Mouse (Mus musculus) heart, adult 11 months (tissue): ENCODE measurements at regions not wholly inside any gene's neighbourhood (a gene's known extent, or its start where the extent isn't known, plus 50 kb on each side); places are given as distances from the start of the nearest gene placed in this dataset.
"Not testable (repeated sequence)": the region's sequence is repeated elsewhere in the genome, so short reads cannot be mapped to it uniquely, and the experiment has no call there.

Source experiments
- DNase-seq: peaks from one replicate; pipeline ENCODE4 v3.0.0; 2022

GRCm38 (mm10) chrX:70871209-70871608 lies 178.8 kb upstream of the Mamld1 start:
- peak; percentile 78 for DNase-seq

GRCm38 (mm10) chrX:70881326-70881725 lies 168.7 kb upstream of the Mamld1 start:
- peak; percentile 87 for DNase-seq

DNA sequence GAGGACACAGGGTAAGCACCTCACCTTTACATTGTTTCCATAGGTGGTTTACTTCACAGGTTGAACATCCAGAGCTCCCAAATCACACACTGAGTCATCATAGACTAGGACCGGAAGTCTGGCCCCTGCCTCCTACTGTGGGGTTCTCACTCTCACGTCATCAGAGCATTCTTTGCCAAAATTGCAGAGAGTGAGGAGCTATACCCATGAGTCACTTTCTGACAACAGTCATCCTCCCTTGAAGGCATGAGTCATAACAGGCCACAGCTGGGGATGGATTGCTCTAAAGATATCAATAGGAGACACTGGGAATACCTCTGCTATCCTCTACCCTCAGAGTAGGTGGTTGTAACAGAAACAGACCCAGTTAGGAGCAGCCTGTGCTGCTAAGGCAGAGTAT lies 166.6 kb upstream of the Mamld1 start:
- peak; percentile 82 for DNase-seq

DNA sequence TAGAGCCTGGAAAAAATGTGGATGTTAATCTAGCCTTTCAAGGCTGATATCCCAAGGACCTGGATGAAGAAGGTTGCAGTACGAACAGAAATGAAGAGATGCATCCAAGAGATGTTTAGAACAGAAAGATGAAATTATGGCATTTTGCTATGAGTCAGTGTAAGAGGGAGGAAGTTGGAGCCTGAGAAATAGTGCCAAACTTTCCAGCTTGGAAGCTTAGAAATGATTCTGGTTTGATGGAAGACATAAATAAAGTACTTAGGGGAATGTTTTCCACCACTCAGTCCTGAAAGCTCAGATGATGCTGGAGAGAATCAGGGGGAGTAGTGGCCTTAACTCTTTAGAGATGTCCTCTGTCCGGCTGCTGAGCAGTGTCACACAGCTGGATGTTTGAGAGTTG lies 155.5 kb upstream of the Mamld1 start:
- no peak for DNase-seq

DNA sequence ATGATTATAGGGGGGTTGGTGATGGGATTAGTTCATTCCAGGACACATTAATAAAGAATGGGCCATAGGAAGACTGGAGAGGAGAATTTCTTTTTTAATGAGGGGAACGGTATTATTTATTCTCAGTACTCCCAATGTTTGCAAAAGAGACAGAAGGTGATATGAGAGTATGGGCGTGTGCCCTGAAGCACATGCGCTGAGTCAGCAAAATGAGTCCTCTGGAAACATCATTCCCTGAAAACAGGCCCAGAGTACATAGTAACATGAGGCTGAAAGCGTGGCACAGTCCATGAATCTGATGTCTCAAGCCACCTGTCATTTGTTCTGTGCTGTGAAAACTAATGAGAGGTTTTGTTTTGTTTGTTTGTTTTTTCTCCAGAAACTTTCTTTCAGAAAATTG lies 154.5 kb upstream of the Mamld1 start:
- no peak for DNase-seq

GRCm38 (mm10) chrX:70897110-70897721 lies 152.8 kb upstream of the Mamld1 start:
- DNase-seq = peak; percentile 83

DNA sequence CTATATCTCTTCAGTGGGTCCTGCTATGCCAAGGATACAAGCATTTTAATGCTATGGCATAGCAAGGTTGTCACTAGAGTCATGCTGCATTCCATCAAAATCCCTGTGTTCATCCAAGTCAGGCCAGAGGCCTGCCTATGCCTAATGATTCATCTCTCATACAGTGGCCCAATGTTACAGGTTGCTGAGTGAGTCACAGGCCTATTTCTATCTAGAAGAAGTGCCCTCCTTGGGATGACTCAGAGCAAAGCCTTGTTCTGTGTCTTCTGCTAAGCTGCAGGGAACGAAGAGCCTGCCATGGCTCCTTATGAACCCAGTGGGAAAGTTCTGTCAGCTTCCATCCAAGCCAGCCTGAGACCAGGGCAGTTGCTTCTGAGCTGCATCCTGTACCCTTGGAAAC lies 151.2 kb upstream of the Mamld1 start:
- DNase-seq = not testable (repeated sequence)

- peak; percentile 87 for DNase-seq
Measured at GRCm38 (mm10) chrX:70899720-70900479, 150.2 kb upstream of the Mamld1 start.

DNA sequence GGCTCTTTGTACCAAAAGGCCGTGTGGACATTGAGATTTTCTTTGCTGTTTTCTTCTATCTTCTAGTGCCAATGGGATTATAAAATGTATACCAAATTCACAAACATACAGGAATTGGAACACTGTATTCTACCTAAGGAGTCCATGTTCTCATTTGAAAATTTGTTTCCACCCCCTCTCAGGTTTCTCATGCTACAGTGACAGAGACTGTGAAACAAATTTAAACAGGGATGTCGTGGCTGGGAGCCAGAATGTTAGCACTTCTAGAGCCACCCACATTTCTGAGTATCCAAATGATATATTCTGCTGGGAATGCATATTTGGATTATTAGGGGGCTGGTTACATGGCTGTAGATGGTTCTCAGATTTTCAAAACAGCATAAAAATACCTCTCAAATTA lies 124.4 kb upstream of the Mamld1 start:
- no peak for DNase-seq

- DNase-seq = no peak
Measured at GRCm38 (mm10) chrX:70931944-70932343, 118.1 kb upstream of the Mamld1 start.

DNA sequence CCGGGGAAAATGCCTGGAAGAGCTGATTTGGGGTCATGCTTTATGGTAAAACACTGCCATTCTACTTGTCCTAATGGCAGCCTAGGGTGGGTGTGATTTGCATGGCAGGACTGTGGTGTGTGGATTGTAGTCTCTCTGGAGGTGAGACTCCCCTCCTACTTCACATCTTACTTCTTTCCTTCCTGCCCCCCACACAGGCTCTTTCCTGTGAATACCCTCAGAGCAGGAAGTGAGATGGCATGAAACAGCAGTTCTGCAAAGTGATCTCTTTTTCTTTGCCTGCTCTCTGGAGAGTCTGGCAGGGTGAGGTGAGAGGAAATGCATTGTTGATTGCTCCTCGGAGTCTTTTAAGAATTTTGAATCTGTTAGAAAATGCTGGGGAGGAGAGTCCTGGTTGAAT lies 104.7 kb upstream of the Mamld1 start:
- DNase-seq = no peak

- DNase-seq = no peak
Measured at GRCm38 (mm10) chrX:70946052-70946451, 104.0 kb upstream of the Mamld1 start.

- DNase-seq = no peak
Measured at GRCm38 (mm10) chrX:70949232-70949631, 100.8 kb upstream of the Mamld1 start.

DNA sequence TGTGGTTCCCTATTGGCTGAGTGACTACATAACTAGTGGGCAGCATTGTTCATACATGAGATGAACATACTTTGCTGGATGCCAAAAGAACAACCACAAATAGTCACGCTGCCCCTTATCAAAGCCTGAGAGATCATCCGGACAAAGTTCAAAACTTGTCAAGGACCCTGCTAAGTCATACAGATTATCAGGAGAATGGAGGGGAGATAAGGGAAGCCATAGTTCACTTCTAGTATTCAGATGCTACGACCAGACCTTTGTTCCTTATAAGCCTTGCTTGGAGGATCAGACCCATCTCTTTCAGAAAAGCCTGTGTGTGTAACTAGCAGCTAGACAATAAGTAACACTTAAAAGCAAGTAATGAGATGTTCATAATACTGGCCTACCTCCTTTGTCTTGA lies 97.0 kb upstream of the Mamld1 start:
- no peak for DNase-seq
